Mouse (Mus musculus): ENCODE measurements around the gene Cfap298. TPM values are rescaled to one million over a fixed set of nuclear protein-coding genes. Genes with fewer than 3 reads are reported as not detected.

Gene Cfap298
- polyA plus RNA-seq, 1 experiment from 2014 or later: 44.4 TPM

- peaks cover 9% of the 10 kb centered on the region for H3K4me1 ChIP-seq
- no peak overlapping the region for H3K4me2 ChIP-seq
- 66% methylated on average over 8 of the region's 8 CpGs for WGBS
- no peak overlapping the region for H3K27ac ChIP-seq (replicated peaks)
- no peak overlapping the region for H3K4me3 ChIP-seq (replicated peaks)
- ATAC-seq (ENCODE audit: low FRiP score): no peak
- no peaks in the 10 kb centered on the region for H3K9me3 ChIP-seq (replicated peaks)
- H3K9ac ChIP-seq (replicated peaks): no peak overlapping the region
- H3K36me3 ChIP-seq: no peaks in the 10 kb centered on the region
- no peaks in the 10 kb centered on the region for H3K27me3 ChIP-seq (replicated peaks)
These were observed 52.4 kb downstream of the Cfap298 start for GRCm38 (mm10) chr16:90882501-90882977.

GRCm38 (mm10) chr16:90878135-90878860 is 56.6 kb downstream of the Cfap298 start:
- H3K9ac ChIP-seq (replicated peaks): no peak overlapping the region
- no peak overlapping the region for H3K4me3 ChIP-seq (replicated peaks)
- H3K27ac ChIP-seq (replicated peaks): no peak overlapping the region
- H3K36me3 ChIP-seq: no peaks in the 10 kb centered on the region
- H3K27me3 ChIP-seq (replicated peaks): no peaks in the 10 kb centered on the region
- ATAC-seq (ENCODE audit: low FRiP score): no peak
- H3K9me3 ChIP-seq (replicated peaks): no peaks in the 10 kb centered on the region
- no peak overlapping the region for H3K4me2 ChIP-seq
- H3K4me1 ChIP-seq: peaks cover 9% of the 10 kb centered on the region
- WGBS: 93% methylated on average over 3 of the region's 3 CpGs

Small RNA genes within 50 kb of the gene (microRNA-seq; reads per million reads assigned to microRNA genes)
- not detected for gene Gm22933

Other genes starting within 250 kb of the Cfap298 start
- 20.4 and 31.3 TPM in 2 replicates for gene Mis18a, start 207.7 kb downstream of the Cfap298 start, polyA plus RNA-seq (2015; fragmentation: Nextera tagmentation; extraction: Ambion mirVana)
- gene Mrap, start 196.9 kb downstream of the Cfap298 start, polyA plus RNA-seq (2015; fragmentation: Nextera tagmentation; extraction: Ambion mirVana): 0.15 and 0.22 TPM in 2 replicates
- 8.2 and 8.3 TPM in 2 replicates for gene Urb1, start 124.7 kb downstream of the Cfap298 start, polyA plus RNA-seq (2015; fragmentation: Nextera tagmentation; extraction: Ambion mirVana)
- gene Eva1c, start 108.4 kb downstream of the Cfap298 start, polyA plus RNA-seq (2015; fragmentation: Nextera tagmentation; extraction: Ambion mirVana): 2.6 and 3.5 TPM in 2 replicates
- gene Synj1, start 76.2 kb upstream of the Cfap298 start, polyA plus RNA-seq (2015; fragmentation: Nextera tagmentation; extraction: Ambion mirVana): 40.6 and 46.2 TPM in 2 replicates
- gene Paxbp1, start 109.4 kb upstream of the Cfap298 start, polyA plus RNA-seq (2015; fragmentation: Nextera tagmentation; extraction: Ambion mirVana): 49.6 and 57.8 TPM in 2 replicates
- gene 4932438H23Rik, start 160.0 kb upstream of the Cfap298 start, polyA plus RNA-seq (2015; fragmentation: Nextera tagmentation; extraction: Ambion mirVana): 0.18 and 0.33 TPM in 2 replicates